Mouse (Mus musculus): ENCODE data around the gene Irak4.
A peak's percentile ranks its signal among the peaks of the same experiment; 100 is the strongest.

Gene Irak4

GRCm38 (mm10) chr15:94543409-94544051 is at the start of gene Irak4, which contains the start of gene Pus7l:
Irak4 (plus strand) TSS chr15:94543643.
Pus7l (minus strand) TSS chr15:94543547.
- DNase-seq (ENCODE audit: low spot score), result peak; percentile 93

DNA sequence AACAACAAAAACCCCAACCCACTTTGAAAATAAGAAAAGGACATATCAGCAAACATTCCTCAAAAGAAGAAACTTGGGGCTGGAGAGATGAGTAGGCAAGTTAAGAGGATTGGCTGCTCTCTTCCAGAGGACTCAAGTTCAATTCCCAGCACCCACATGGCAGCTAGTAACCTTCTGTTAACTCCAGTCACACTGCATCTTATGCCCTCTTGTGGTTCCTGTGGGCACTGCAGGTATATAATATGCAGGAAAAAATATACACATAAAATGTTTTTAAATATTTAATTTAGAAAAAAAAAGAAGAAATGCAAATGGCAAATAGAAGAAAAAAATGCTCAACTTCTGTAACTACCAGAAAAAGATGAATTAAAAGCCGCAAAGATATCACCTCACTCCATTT is 49.0 kb upstream of the Irak4 start:
- DNase-seq (ENCODE audit: low spot score), result no peak

GRCm38 (mm10) chr15:94495936-94496335 is 47.5 kb upstream of the Irak4 start:
- DNase-seq (ENCODE audit: low spot score), result peak; percentile 51

- DNase-seq (ENCODE audit: low spot score), result no peak
Observed at GRCm38 (mm10) chr15:94499260-94499659, 44.2 kb upstream of the Irak4 start.

DNA sequence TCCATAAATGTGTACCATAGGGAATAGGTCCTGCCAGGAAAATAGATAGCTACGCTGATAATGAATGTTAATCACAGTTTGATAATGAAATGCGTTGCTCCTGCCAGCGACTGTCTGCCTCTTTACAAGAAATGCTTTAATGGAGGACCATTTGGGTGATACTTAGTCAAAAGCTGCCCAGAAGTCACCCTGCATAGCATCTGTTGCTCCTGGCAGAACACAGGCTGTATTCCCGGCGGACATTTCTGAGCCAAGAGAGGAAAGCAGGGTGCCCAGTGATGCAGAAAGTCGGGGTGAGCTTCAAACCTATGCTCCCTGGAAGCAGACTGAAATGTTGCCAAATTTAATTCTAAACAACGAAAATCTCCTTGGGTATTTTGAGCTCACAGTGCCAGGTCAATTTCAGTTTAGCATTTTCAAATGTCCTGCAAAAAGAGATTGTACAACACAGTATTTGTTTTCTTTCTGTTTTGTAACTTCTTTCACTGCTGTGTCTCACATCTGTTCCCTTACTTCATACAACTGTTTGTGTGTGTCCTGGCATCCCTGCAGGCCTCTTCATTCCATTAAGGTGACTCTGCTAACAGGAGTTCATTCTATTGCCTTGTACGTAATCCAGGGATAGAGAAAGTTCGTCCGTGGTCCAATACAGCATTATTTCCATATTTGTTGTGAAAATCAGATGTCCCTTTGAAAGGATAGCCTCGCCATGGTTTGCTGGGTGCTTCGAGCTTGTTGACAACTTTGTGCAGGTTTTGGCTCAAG is 39.8 kb upstream of the Irak4 start:
- DNase-seq (ENCODE audit: low spot score), result no peak

GRCm38 (mm10) chr15:94517913-94518491 is 25.4 kb upstream of the Irak4 start:
- no peak for DNase-seq (ENCODE audit: low spot score)

- DNase-seq (ENCODE audit: low spot score), result no peak
Observed at GRCm38 (mm10) chr15:94520205-94520900, 23.1 kb upstream of the Irak4 start.

DNA sequence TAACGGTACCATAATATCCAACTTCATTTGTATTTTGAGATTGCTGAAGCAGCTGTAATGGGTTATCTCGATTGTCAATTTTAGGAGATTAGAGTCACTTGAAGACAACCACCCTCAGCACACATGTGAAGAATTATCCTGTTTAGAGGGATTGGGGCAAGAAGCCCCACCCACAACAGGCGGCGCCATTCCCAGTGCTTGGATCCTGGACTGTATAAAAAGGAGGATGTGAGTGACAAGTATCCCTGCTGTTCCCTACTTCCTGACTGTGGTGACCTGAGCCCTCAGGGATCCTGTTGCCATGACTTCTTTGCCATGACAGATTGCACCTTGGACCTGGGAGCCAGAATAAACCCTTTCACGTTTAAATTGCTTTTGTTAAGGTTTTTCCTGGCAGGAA is 22.5 kb upstream of the Irak4 start:
- DNase-seq (ENCODE audit: low spot score), result no peak

GRCm38 (mm10) chr15:94523251-94523650 is 20.2 kb upstream of the Irak4 start:
- DNase-seq (ENCODE audit: low spot score), result no peak

DNA sequence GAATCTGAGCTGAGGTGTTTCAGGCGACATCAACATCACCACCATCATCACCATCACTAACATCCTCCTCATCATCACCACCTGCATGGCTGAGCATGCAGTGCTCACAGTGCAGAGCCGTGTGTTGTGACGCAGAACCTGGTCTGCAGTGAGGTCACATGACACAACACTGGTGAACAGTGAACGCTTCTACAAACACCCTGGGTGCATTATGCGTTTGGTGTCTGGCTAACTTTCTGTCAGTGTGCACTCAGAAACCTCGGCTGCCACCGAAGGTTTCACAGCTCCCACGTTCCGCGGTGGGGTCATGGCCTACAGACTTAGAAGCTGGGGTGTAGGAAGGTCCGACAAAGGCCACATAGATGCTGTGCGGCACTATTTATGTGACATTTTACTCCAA is 18.5 kb upstream of the Irak4 start:
- no peak for DNase-seq (ENCODE audit: low spot score)

- no peak for DNase-seq (ENCODE audit: low spot score)
Observed at GRCm38 (mm10) chr15:94530519-94530918, 12.9 kb upstream of the Irak4 start.

DNA sequence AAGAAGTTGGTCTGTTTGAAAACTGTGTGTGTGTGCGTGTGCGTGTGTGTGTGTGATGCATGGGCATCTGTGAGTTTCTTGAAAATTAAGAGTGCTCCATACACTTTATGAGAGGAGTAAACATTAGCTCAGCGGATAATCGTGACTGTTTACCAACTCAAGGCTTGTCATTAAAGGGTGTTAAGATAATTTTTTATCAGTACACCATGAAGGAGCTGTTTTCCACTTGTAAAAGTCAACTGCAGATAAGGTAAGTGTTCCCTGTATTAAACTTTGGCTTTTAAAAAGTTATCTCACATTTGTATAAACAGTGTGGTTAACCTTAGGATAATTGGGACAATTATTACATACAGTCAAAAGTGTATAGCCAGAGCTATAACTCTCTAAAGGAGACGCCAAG is 11.1 kb upstream of the Irak4 start:
- no peak for DNase-seq (ENCODE audit: low spot score)

- DNase-seq (ENCODE audit: low spot score), result no peak
Observed at GRCm38 (mm10) chr15:94532956-94533355, 10.5 kb upstream of the Irak4 start.

- DNase-seq (ENCODE audit: low spot score), result no peak
Observed at GRCm38 (mm10) chr15:94535521-94535920, 7.9 kb upstream of the Irak4 start.

GRCm38 (mm10) chr15:94539296-94539695 is 4.1 kb upstream of the Irak4 start:
- DNase-seq (ENCODE audit: low spot score), result no peak

DNA sequence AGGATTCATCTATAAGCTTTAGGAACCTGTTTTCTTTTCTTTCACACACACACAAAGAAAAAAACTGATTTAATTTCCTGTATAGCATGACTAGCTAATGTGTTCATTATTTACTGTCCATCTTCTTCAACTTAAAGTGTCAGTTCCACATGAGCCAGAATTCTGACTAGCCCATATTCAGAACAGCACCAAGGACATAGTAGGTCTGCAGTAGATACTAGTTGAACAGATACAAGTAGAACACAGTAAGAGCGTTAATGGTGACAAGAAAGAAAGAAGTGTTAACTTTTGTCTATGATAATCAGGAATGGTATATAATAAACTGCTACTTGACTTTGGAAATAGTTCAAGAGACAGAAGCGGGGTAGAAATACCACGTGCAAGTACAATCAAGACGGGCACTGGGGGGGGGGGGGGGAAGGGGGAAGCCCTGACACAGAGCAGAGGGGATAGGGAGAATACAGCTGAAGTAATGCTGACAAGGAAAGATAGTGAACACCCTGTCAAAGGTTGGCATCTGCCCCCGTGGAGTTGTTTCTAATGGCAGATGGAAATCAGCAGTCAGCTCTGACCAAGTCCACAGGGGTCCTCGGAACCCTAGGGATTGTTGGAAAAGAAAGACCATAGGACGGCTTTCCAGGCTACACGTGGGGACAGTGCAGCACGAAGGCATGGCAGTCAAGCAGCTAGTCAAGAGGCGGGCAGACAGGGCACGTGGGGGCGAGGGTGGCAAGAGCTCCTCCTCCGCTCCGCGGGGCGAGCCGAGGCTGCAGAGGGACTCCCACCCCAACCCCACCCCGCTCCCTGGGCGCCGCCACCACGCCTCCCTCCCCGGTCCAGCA is 655 bp upstream of the Irak4 start:
- DNase-seq (ENCODE audit: low spot score), result no peak

GRCm38 (mm10) chr15:94544052-94544636 is 701 bp downstream of the Irak4 start:
- no peak for DNase-seq (ENCODE audit: low spot score)

GRCm38 (mm10) chr15:94544844-94545243 is 1.4 kb downstream of the Irak4 start:
- no peak for DNase-seq (ENCODE audit: low spot score)

- no peak for DNase-seq (ENCODE audit: low spot score)
Observed at GRCm38 (mm10) chr15:94553536-94553935, 10.1 kb downstream of the Irak4 start.

DNA sequence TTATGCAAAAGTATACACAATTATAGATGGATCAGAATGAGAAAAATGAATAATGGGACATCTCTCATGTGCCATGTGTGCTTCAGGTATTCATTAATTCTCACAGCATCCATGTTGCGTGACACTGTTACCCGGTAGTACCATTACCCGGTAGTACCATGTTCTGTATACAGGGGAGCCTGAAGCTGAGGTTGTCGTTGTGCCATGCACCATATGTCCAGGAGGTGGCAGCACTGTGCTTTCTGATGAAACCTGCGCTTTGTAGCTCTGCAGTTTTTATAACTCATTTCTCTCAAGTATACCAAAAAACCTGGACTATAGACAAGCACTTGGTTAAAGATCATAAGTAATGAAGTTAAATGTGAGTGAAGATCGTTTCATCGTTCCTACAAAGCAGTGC is 14.0 kb downstream of the Irak4 start:
- peak; percentile 94 for DNase-seq (ENCODE audit: low spot score)

- no peak for DNase-seq (ENCODE audit: low spot score)
Observed at GRCm38 (mm10) chr15:94558895-94559656, 15.6 kb downstream of the Irak4 start.

All from testis, postnatal 10 days (tissue).